Mouse (Mus musculus) monocyte, adult 2 months (primary cell): ENCODE measurements around the gene Fmnl2.

ENCODE experiments used
- DNase-seq, 2 experiments: peaks; one replicate each; pipeline ENCODE4 v3.0.0; 2022; ENCODE audit warnings: low spot score in 2 of 2, low read depth in 1 of 2

The Fmnl2 gene

DNA sequence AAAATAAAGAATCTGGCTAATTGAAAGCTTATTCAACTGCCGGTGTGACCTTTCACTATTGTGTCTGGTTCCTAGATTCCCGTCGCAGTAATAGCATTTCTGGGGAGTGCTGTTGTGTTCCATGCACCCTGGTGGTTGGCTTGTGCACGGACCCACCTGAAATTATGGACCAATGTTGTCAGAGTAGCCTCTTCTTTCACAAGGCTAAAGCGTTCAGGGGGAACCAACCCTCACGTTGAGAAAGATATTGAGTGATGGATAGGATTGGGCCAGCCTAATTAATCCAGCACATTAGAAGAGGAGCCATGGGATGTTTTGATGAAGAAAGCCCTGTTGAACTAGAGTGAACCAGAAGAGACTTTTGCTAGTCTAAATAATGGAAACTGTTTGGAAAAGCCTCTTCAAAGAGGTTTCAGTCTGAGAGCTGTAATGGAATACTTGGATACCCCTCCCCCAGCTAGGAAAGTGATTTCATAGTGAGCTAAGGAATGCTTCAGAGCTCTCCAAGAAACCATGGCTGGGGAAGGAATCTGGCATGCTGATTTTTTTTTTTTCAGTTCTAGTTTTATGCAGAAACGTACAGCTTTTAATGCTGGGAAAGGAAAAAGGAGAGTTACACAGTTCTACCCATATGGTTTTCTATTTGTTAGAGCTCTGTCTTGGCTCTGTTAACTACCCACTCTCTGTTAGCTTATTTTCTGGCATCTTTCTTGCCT lies 172.2 kb downstream of the Fmnl2 start:
- DNase-seq: no peak

GRCm38 (mm10) chr2:53030432-53030826 lies 172.8 kb downstream of the Fmnl2 start:
- no peak for DNase-seq

- DNase-seq: no peak
Measured at GRCm38 (mm10) chr2:53038253-53038652, 180.6 kb downstream of the Fmnl2 start.

DNA sequence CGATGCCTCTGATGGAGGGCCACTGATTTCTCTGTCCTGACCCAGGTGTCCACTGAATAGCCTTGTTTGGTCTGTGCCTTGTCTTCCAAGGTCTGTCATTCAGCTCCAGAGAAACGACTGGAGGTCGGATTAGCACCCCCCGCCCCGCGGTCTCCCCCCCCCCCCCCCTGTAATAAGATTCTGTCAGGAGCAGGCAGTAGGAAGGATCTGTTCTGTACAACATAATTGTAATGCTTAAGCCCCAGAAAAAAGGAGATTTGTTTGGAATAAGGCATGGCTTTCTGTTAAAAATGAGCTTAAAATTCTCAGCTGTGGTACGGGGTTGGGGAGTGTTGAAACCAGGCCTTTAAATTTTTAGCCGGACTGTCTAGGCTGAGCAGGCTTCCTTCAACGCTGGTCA lies 181.1 kb downstream of the Fmnl2 start:
- no peak for DNase-seq

GRCm38 (mm10) chr2:53047031-53047430 lies 189.4 kb downstream of the Fmnl2 start:
- DNase-seq: no peak

DNA sequence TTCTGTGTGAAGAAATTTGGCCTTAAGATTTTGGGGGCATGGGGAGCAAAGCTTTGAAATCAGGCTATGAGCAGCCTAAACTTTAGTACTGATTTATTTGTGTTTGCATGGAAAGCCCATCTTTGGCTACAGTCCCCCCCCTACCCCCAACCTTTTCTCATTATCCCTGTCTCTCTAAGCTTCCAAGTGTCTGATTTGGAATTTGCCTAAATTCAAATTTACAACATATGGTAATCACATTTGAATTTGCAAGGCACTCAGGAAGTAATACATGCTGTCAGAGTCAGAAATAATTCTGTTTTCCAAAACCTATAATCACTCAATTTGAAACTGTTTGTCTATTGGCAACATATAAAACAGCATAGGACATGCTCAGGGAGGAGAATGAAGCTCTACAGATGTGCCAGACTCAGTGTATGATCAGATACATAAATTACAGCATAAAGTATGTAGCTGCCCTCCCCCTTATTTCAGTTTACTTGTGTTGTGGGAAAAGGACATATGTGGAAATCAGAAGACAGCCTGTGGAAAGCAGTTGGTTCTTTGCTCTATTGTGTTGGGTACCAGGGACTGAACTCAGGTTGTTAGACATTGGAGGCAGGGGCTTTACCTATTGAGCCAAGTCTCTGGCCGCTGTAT lies 190.2 kb downstream of the Fmnl2 start:
- no peak for DNase-seq

- no peak for DNase-seq
Measured at GRCm38 (mm10) chr2:53050376-53050775, 192.7 kb downstream of the Fmnl2 start.

DNA sequence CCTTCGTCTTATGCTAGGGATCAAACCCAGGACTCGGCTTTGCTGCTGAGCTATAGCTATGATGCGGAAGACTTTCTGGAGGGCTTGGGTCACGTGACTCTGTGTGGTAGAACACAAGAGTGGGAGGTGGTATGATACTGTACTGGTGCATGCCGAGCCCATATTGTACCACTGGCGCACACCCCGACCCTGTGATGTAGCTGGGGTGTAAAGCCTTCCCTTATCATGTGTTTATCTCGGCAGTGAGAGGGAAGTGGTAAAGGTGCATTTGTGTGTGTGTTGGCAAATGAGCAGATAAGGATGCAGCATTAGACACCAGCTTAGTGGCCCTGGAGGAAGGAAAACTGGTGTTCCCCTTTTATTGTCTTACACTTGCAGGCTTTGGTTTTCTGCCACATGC lies 193.8 kb downstream of the Fmnl2 start:
- DNase-seq: no peak

DNA sequence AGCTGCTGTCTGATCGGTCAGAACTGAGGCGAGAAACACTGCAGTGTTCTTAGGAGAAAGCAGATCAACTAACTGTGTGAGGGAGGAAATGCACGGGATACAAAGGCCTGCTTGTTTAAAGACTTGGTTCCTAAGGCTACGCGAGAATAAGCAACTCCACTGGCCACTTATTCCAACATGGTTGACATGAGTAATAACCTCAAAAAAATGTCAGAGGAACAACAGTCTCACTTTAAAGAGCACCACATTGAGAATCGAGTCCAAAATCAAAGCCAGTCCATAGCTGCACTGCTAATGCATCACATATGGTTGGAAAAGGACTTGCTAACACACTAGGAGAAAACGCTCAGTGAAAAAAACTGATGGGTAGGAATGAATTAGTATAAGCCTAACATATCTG lies 196.1 kb downstream of the Fmnl2 start:
- DNase-seq: no peak

DNA sequence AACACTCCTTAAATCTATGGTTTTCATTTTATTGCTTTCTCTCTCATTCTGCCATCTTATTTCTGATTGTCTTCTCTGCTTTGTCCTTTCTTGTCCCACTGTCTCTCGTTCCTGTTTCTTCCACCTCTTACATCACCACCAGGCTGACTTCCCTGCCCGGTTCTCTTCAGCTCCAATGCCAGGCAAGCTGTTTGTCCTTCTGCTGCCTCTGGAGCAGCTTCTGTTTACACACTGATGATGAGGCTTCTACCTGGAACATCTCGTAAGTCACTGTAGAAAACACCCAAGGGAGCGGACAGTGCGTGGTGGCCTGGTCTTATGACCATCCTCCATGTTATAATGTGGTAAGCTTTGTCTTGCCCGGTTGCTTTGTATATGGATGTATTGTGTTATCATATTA lies 198.9 kb downstream of the Fmnl2 start:
- DNase-seq: no peak

GRCm38 (mm10) chr2:53057291-53057690 lies 199.6 kb downstream of the Fmnl2 start:
- DNase-seq: no peak

DNA sequence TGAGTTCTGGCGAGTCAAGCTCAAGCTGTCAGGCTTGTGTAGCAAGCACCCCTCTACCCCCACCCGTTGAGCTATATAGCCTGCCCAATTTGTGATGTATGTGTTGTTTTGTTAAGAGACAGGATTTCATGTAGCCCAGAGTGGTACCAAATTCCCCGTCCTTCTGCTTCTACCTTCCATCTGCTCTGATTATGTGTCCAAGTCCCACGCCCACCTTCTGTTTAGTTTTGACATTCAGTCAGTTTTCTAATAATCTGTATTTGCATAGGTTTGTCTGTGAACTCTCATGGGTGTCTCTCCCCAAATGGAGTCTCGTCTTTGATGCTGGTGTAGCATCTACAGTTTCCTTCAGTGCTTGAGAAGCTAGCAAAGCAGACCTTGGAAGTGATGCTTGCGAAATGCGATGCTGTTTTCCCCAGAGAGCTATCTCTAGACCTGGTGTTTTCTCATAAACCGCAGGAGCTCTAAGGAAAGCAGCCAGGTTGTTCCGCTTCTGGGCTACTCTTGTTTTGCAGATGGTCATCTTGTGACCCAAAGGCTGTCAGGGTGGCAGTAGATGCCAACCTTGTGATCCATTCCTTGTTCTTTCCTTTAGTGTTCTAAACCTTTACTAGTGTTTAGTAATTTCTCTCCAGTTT lies 203.8 kb downstream of the Fmnl2 start:
- no peak for DNase-seq

DNA sequence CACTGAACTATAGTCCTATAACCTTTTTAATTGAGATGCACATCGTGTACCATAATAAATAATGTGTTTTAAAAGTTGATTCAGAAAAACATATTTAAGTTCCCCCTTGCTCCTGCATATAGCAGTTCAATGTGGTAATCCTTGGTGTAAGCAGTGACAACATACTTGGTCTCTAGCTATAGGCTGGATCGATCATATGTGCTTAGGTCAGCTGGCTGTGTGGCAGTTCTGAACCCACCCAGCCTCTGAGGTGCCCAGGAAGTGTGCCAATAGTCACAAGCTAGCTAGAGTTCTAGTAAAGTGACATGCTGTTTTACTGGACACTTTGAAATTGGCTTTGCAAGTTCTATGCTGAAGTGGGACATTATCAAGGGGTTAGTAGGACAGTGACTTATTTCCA lies 209.3 kb downstream of the Fmnl2 start:
- no peak for DNase-seq

DNA sequence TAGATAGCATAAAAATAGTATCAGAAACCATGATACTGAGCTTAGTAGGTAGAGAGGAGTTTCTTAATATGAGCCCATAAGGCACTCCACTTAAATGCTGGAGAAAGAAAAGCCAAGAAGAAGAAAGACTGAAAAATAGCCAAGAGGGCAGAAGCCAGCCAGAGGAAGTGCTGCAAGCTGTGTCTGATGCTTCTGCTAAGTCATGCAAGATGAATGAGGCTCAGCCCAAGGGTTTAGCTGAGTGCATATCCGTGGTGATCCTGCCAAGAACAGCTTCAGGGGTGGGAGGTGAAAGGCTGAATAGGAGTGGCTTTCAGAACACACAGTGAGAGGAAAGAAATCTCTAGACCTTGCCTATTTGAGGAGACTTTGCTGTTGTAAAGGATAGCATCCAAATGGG lies 212.9 kb downstream of the Fmnl2 start:
- DNase-seq: no peak

GRCm38 (mm10) chr2:53079693-53080286 lies 222.1 kb downstream of the Fmnl2 start:
- DNase-seq: no peak

- DNase-seq: no peak
Measured at GRCm38 (mm10) chr2:53082045-53082444, 224.4 kb downstream of the Fmnl2 start.

DNA sequence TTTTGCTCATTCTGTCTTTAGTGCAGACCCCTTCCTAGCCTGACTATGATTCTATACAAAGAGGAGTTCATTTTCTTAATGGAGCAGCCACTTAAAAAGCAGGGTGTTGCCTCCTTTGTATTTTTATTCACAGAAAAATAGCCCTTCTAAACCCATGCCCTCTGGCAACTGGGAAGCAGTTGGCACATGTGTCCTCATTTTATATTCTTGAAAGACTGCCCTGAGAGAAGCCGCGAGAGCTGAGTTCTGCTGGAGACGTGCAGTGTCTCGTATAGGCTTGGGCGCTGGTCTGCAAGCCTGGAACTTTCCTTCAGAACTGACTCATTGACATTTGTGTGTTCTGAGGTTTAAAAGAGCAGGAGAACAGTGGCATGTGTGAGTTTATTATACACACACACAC lies 224.8 kb downstream of the Fmnl2 start:
- DNase-seq: no peak

GRCm38 (mm10) chr2:53083241-53083640 lies 225.6 kb downstream of the Fmnl2 start:
- no peak for DNase-seq

DNA sequence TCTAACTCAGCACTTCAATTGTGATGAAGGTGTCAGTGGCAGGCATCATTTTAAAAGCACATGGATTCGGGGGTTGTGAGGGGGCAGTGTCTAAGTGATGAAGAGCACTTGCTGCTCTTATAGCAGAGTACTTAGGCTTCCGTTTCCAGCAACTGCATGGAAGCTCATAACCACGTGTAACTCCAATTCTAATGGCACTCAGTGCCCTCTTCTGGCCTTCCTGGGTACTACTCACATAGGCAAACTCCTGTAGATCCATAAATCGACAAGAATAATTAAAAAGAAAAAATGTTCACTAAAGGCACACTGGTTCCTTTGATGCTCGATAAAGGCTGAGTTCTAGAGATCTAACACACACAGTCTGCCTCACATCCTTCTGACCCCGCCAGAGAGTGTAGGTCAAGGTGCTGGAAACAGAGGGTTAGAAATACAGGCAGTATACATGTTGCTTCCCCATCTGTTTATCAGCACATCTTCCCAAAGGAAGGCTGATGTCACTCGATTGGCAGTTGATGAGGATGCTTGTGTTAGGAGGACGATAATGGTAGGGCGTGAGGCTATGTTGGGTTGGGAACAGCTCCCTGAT lies 228.1 kb downstream of the Fmnl2 start:
- DNase-seq: peak in 1 of 2 experiments; percentile 10

- DNase-seq: no peak
Measured at GRCm38 (mm10) chr2:53088744-53089143, 231.1 kb downstream of the Fmnl2 start.

DNA sequence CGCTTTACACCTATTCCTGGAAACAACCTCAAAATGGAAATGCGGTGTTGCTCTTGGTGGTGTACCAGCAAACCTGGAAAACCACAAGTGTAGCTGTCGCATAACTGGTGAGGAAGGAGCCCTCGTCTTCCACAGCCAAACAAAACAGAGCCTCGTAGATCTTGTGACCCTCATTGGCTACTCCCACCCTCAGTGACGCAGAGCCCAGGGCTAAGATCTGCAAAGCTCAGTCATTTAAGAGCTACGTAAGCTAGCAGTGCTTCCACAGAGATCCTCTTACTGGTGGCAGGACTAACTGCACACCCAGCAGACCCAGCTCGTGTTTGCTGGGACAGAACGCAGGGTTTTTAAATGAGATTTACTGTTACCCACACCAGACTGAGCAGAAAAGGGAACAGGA lies 237.4 kb downstream of the Fmnl2 start:
- DNase-seq: no peak

- no peak for DNase-seq
Measured at GRCm38 (mm10) chr2:53095489-53095888, 237.8 kb downstream of the Fmnl2 start.
